Mouse (Mus musculus) C2C12 (cell line): ENCODE measurements around the gene C2cd5.

ENCODE experiments used
- CTCF ChIP-seq: IDR thresholded peaks from one replicate; pipeline ENCODE4 v1.5.1; 2011; ENCODE audit not compliant: control insufficient read depth, insufficient read depth, insufficient read length
- FOSL1 ChIP-seq: IDR thresholded peaks from one replicate; pipeline ENCODE4 v1.8.0; 2011; ENCODE audit warnings: mild to moderate bottlenecking, low read length; ENCODE audit not compliant: poor library complexity, insufficient read depth, severe bottlenecking
- MAX ChIP-seq: IDR thresholded peaks from one replicate; pipeline ENCODE4 v1.6.1; 2011; ENCODE audit warnings: mild to moderate bottlenecking, control low read depth
- MYOD1 ChIP-seq: IDR thresholded peaks from one replicate; pipeline ENCODE4 v1.6.1; 2011; ENCODE audit warnings: low read depth; ENCODE audit not compliant: control insufficient read depth, insufficient read length

- TF ChIP-seq CTCF (no peak), MAX (no peak), MYOD1 (no peak), FOSL1 (no peak)
Measured at GRCm38 (mm10) chr6:143116779-143117178, 16.8 kb upstream of the C2cd5 start.
